Mouse (Mus musculus) midbrain, postnatal 0 days (tissue): ENCODE results near the gene Padi1. TPM values are rescaled to one million over a fixed set of nuclear protein-coding genes. Genes with fewer than 3 reads are reported as not detected.
A peak's percentile ranks its signal among the peaks of the same experiment; 100 is the strongest.

Source experiments
- ATAC-seq: fragments of 200-750 bp; cut with Nextera tagmentation; 2 replicates; pipeline ENCODE4 v1.8.0; 2017; ENCODE audit warnings: moderate number of reproducible peaks, mild to moderate bottlenecking, moderate TSS enrichment, moderate library complexity; ENCODE audit not compliant: low FRiP score
- DNase-seq: peaks from one replicate; pipeline ENCODE4 v3.0.0-alpha.2; 2015; ENCODE audit warnings: low spot score
- H3K27ac ChIP-seq: fragments of 300-500 bp; sonication (generic); 2 replicates; pipeline ENCODE4 v1.5.1; 2014; ENCODE audit warnings: low read depth, mild to moderate bottlenecking, low read length, mixed read lengths
- H3K27me3 ChIP-seq: fragments of 300-500 bp; sonication (generic); 2 replicates; pipeline ENCODE4 v1.6.1; 2014; ENCODE audit warnings: low read length, control low read depth, mixed read lengths; ENCODE audit not compliant: insufficient read depth
- H3K36me3 ChIP-seq: fragments of 300-500 bp; sonication (generic); 2 replicates; pipeline ENCODE4 v1.6.1; 2014; ENCODE audit warnings: low read length, control low read depth, mixed read lengths; ENCODE audit not compliant: insufficient read depth
- H3K4me1 ChIP-seq: fragments of 300-500 bp; sonication (generic); 2 replicates; pipeline ENCODE4 v1.6.1; 2014; ENCODE audit warnings: mild to moderate bottlenecking, control low read depth, antibody characterized with exemption, low read length, mixed read lengths; ENCODE audit not compliant: insufficient read depth
- H3K4me2 ChIP-seq: fragments of 300-500 bp; sonication (generic); 2 replicates; pipeline ENCODE4 v1.6.1; 2014; ENCODE audit warnings: low read depth, mild to moderate bottlenecking, low read length, mixed read lengths; ENCODE audit not compliant: poor library complexity, severe bottlenecking
- H3K4me3 ChIP-seq: fragments of 300-500 bp; sonication (generic); 2 replicates; pipeline ENCODE4 v1.5.1; 2014; ENCODE audit warnings: low read depth, mild to moderate bottlenecking, low read length, moderate library complexity
- H3K9ac ChIP-seq: fragments of 300-500 bp; sonication (generic); replicated peaks from 2 replicates; pipeline ENCODE4 v1.6.1; 2014; ENCODE audit warnings: mild to moderate bottlenecking, low read length, moderate library complexity, mixed read lengths; ENCODE audit not compliant: poor library complexity, severe bottlenecking
- H3K9me3 ChIP-seq: fragments of 300-500 bp; sonication (generic); 2 replicates; pipeline ENCODE4 v1.6.1; 2016; ENCODE audit warnings: low read length, control low read depth
- CTCF ChIP-seq: IDR thresholded peaks from 2 replicates; pipeline ENCODE4 v1.5.1; 2016; ENCODE audit warnings: antibody characterized with exemption, mild to moderate bottlenecking
- WGBS: fragments of 180-500 bp; shearing (Covaris S2); extraction: QIAGEN DNeasy Blood & Tissue Kit; methylation state at CpG from one replicate; pipeline ENCODE4 v1.1.7; 2014; 5-methylcytosine and 5-hydroxymethylcytosine counted together
- polyA plus RNA-seq: library from polyadenylated mRNA; unstranded; fragments of >200 nt; fragmentation: Nextera tagmentation; extraction: Ambion mirVana; gene quantifications from 2 replicates; pipeline ENCODE4 v1.2.1, GENCODE M21; 2015
- total RNA-seq: library from RNA; depleted of rRNA; stranded (reverse); fragments of >200 nt; gene quantifications from 2 replicates; pipeline ENCODE4 v1.2.3, GENCODE M21; 2014

Padi1 gene
- total and polyA plus RNA-seq, 2 experiments from 2014 or later: 0.16 TPM; not detected in 1

- DNase-seq (no peak), ATAC-seq (no peak)
- no peak overlapping the region for H3K9ac ChIP-seq
- WGBS: 85% methylated on average over 5 of the region's 5 CpGs
- H3K4me3 ChIP-seq: no peak overlapping the region
- no peaks in the 10 kb centered on the region for H3K36me3 ChIP-seq
- no peak overlapping the region for H3K27ac ChIP-seq
- TF ChIP-seq CTCF: no peak
- no peaks in the 10 kb centered on the region for H3K4me1 ChIP-seq
- no peaks in the 10 kb centered on the region for H3K27me3 ChIP-seq
- H3K9me3 ChIP-seq: no peaks in the 10 kb centered on the region
- H3K4me2 ChIP-seq: no peak overlapping the region
Measured at GRCm38 (mm10) chr4:140785217-140785616, 60.4 kb downstream of the Padi1 start.

GRCm38 (mm10) chr4:140784292-140784945 is 61.2 kb downstream of the Padi1 start:
- no peak for ATAC-seq
- Histone ChIP-seq H3K9me3 (no peaks in the 10 kb centered on the region), H3K4me1 (no peaks in the 10 kb centered on the region), H3K27ac (no peak overlapping the region), H3K4me3 (no peak overlapping the region), H3K36me3 (no peaks in the 10 kb centered on the region), H3K9ac (no peak overlapping the region), H3K4me2 (no peak overlapping the region), H3K27me3 (no peaks in the 10 kb centered on the region)
- DNase-seq: no peak
- TF ChIP-seq CTCF: no peak; the same call in 1 of the 2 replicates
- WGBS: 90% methylated on average over 9 of the region's 9 CpGs

DNA sequence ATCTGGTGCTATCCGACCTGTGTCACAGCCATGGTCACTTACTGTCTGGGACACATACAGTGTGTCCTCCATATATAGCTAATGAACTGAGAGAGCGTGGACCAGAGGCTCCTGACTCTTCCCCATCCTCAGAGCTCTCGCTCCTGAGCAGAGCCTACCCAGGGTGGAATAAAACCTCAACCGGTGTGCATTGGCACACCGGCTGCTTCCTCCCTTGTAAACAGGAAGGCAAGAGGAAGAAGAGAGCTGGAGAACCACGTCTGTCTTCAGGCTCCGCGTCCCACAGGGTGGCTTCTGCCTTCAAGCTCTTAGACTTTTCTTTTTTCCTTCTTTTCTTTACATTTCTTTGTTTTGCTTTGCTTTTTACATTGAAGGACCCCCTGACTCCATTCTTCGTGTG is 62.8 kb downstream of the Padi1 start:
- no peak for TF ChIP-seq CTCF
- 89% methylated on average over 9 of the region's 9 CpGs for WGBS
- no peak overlapping the region for H3K4me2 ChIP-seq
- DNase-seq (no peak), ATAC-seq (no peak)
- H3K9me3 ChIP-seq: no peaks in the 10 kb centered on the region
- no peak overlapping the region for H3K9ac ChIP-seq
- H3K27me3 ChIP-seq: no peaks in the 10 kb centered on the region
- H3K4me1 ChIP-seq: no peaks in the 10 kb centered on the region
- H3K4me3 ChIP-seq: no peak overlapping the region
- no peaks in the 10 kb centered on the region for H3K36me3 ChIP-seq
- no peak overlapping the region for H3K27ac ChIP-seq

GRCm38 (mm10) chr4:140780507-140780906 is 65.1 kb downstream of the Padi1 start:
- H3K36me3 ChIP-seq: no peaks in the 10 kb centered on the region

GRCm38 (mm10) chr4:140779803-140780397 is 65.7 kb downstream of the Padi1 start:
- TF ChIP-seq CTCF: no peak
- Histone ChIP-seq H3K9me3 (no peaks in the 10 kb centered on the region), H3K27me3 (no peaks in the 10 kb centered on the region), H3K4me3 (no peak overlapping the region), H3K4me2 (no peak overlapping the region), H3K4me1 (no peaks in the 10 kb centered on the region), H3K36me3 (no peaks in the 10 kb centered on the region), H3K9ac (no peak overlapping the region), H3K27ac (no peak overlapping the region)
- 54% methylated on average over 19 of the region's 19 CpGs for WGBS
- no peak for ATAC-seq
- peak; percentile 58 for DNase-seq

More at GRCm38 (mm10) chr4:140780507-140780906, 65.1 kb downstream of the Padi1 start:
- WGBS: 89% methylated on average over 14 of the region's 14 CpGs
- Histone ChIP-seq H3K27ac (no peak overlapping the region), H3K4me2 (no peak overlapping the region), H3K27me3 (no peaks in the 10 kb centered on the region), H3K9me3 (no peaks in the 10 kb centered on the region), H3K4me1 (no peaks in the 10 kb centered on the region), H3K9ac (no peak overlapping the region), H3K4me3 (no peak overlapping the region)
- DNase-seq: no peak
- TF ChIP-seq CTCF: no peak
- no peak for ATAC-seq

GRCm38 (mm10) chr4:140776623-140777022 is 69.0 kb downstream of the Padi1 start:
- ATAC-seq (no peak), DNase-seq (no peak)
- Histone ChIP-seq H3K4me3 (no peak overlapping the region), H3K4me1 (no peaks in the 10 kb centered on the region), H3K9me3 (no peaks in the 10 kb centered on the region), H3K27ac (no peak overlapping the region), H3K9ac (no peak overlapping the region), H3K36me3 (no peaks in the 10 kb centered on the region), H3K4me2 (no peak overlapping the region), H3K27me3 (no peaks in the 10 kb centered on the region)
- TF ChIP-seq CTCF: no peak
- 65% methylated on average over 13 of the region's 13 CpGs for WGBS
